Mouse (Mus musculus) liver, adult 2 months (tissue): ENCODE data around the gene 4930524J08Rik.

Experiments used
- CTCF ChIP-seq: fragments of 200-500 bp; IDR thresholded peaks from 2 replicates; pipeline ENCODE4 v1.5.1; 2011; ENCODE audit warnings: low read depth, low read length, control low read depth
- POLR2A ChIP-seq: fragments of 200-500 bp; IDR thresholded peaks from 2 replicates; pipeline ENCODE4 v1.6.1; 2011; ENCODE audit warnings: low read length, control low read depth; ENCODE audit not compliant: insufficient read depth; ENCODE audit errors: extremely low read depth

- TF ChIP-seq CTCF (no peak), POLR2A (no peak)
These were observed 27.6 kb downstream of the 4930524J08Rik start for GRCm38 (mm10) chr5:100006324-100007039.
